Mouse (Mus musculus): ENCODE measurements at regions not wholly inside any gene's neighbourhood (a gene's known extent, or its start where the extent isn't known, plus 50 kb on each side); places are given as distances from the start of the nearest gene placed in this dataset.

DNA sequence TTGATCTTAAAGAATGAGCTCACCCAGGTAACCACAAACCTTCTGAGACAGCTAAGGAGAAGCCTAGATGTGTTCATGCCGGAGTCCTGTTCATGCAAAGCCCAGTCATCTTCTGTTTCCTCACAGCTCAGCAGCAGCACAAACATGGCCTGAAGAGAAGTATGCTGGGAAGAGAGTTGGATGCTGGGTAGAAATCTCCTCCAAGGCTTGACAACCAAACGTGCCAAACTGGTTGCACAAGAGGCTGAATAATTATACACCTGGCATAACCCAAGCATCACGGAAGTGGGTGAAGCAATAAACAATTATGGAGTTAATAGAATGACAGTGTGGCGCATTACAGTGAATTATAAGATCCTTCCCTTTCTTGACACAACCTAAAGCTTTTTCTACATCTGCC lies 404.0 kb upstream of the Acvr2a start:
- Histone ChIP-seq H3K27me3 (replicated peaks) (no peaks in the 10 kb centered on the region), H3K36me3 (no peaks in the 10 kb centered on the region), H3K4me2 (no peak overlapping the region), H3K4me1 (replicated peaks) (no peaks in the 10 kb centered on the region), H3K4me3 (no peak overlapping the region), H3K9me3 (replicated peaks) (no peaks in the 10 kb centered on the region), H3K27ac (ENCODE audit: poor library complexity, severe bottlenecking) (no peak overlapping the region), H3K9ac (no peak overlapping the region)
- WGBS: 80% methylated on average over 4 of the region's 4 CpGs
- no peak for ATAC-seq (ENCODE audit: insufficient number of reproducible peaks, low FRiP score)

DNA sequence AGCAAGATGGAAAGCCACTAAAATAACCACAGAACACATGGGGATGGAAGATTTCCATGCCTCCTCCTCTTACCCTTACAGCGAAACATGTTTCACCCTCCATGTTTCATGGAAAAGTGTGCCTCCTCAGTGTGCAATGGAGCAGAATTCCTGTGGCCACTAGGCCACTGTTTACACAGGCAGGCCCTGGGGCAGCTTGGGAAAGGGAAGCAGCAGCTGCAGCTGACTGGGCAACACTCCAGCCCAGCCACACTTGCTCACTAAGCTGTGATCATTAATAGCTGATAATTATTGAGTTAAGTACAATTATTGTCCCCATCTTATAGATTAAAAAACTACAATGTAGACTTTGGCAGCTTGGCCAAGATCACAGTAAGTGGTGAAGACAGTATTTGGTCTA lies 402.5 kb upstream of the Acvr2a start:
- Histone ChIP-seq H3K9me3 (replicated peaks) (no peaks in the 10 kb centered on the region), H3K27me3 (replicated peaks) (no peaks in the 10 kb centered on the region), H3K4me1 (replicated peaks) (no peaks in the 10 kb centered on the region), H3K36me3 (no peaks in the 10 kb centered on the region), H3K4me2 (no peak overlapping the region), H3K27ac (ENCODE audit: poor library complexity, severe bottlenecking) (no peak overlapping the region), H3K9ac (no peak overlapping the region), H3K4me3 (no peak overlapping the region)
- 91% methylated on average over 1 of the region's 1 CpGs for whole genome bisulfite sequencing
- no peak for ATAC-seq (ENCODE audit: insufficient number of reproducible peaks, low FRiP score)

DNA sequence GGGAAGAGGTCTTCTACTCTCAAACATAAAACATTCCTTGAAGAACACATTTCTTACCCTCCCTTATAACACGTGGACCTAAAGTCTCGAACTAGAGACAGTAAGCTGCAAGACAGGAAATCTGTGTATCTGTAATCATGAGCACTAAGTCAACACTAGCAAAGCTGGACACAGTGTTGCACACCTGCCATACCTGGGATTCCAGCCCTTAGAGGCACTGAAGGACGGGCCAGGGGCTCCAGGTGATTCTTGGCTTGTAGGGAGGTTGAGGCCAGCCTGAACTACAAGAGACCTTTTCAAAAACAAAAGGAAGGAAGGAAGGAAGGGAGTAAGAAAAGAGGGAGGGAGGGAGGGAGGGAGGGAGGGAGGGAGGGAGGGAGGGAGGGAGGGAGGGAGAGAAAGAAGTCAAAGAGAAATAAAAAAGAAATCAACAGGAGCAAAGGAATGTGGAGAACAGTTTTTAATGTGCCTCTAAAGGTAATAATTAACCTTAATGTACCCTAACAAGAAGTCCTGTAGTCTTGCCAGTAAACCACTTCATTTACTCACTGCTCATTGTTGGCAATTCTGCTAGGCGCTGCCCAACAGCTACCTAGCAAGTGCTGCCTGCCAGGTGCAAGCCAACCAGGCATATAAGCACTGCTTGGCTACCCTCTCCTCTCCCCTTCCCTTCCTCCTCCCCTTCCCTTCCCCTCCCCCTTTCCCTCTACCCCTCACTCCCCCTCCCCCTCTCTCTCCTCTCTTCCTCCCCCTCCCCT lies 401.0 kb upstream of the Acvr2a start:
- no peak overlapping the region for H3K4me2 ChIP-seq
- H3K4me1 ChIP-seq (replicated peaks): 0 out of 2 replicates have a peak, but pooled peaks cover 4% of the 10 kb centered on the region
- no peaks in the 10 kb centered on the region for H3K27me3 ChIP-seq (replicated peaks)
- H3K36me3 ChIP-seq: no peaks in the 10 kb centered on the region
- H3K9me3 ChIP-seq (replicated peaks): no peaks in the 10 kb centered on the region
- no peak overlapping the region for H3K4me3 ChIP-seq
- ATAC-seq (ENCODE audit: insufficient number of reproducible peaks, low FRiP score): no peak
- H3K9ac ChIP-seq: no peak overlapping the region
- no peak overlapping the region for H3K27ac ChIP-seq (ENCODE audit: poor library complexity, severe bottlenecking)
- 70% methylated on average over 4 of the region's 4 CpGs for WGBS

DNA sequence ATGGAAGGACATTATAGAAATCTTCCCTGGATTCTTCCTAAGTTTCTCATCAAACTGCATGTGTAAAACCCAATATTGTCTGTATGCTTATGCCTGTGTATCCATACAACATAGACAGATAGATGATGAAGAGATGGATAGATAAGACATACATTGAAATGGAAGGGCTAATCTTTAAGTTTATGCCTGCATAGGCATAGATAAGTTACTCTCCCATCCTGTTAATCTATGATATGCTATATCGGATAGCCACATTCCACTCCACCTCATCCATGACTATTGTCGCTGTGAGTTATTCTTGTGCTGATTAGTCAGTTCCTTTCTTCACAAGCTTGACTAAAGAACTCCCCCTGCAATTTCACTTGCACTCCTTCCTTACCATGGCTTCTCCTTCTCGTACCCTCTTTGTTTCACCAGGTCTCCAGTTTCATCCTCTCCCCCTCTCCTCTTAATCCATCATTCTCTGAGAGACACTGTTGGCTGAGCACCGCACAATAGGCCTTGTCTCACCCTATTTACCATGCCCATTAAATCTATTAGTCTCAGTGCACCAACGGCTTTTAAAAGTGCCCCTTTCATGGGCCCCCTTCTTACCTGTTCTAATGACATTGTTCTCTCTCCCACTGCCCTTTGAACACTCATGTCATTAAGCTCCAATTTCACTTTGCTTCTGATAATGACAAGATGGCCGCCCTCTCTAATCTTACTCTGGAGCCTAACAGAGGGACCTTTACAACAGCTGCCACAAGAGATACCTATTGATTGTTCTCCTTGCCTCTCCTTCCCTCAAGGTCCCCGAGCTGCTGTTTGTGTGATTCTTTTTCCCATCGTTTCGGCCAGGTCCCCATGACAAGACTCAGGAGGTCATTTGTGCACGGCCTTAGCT lies 399.1 kb upstream of the Acvr2a start:
- Histone ChIP-seq H3K4me3 (no peak overlapping the region), H3K9ac (no peak overlapping the region), H3K27ac (ENCODE audit: poor library complexity, severe bottlenecking) (no peak overlapping the region), H3K9me3 (replicated peaks) (no peaks in the 10 kb centered on the region), H3K4me1 (replicated peaks) (peaks cover 4% of the 10 kb centered on the region; the same call in 1 of the 2 replicates), H3K4me2 (no peak overlapping the region), H3K36me3 (no peaks in the 10 kb centered on the region), H3K27me3 (replicated peaks) (no peaks in the 10 kb centered on the region)
- 76% methylated on average over 10 of the region's 10 CpGs for WGBS
- ATAC-seq (ENCODE audit: insufficient number of reproducible peaks, low FRiP score): no peak

DNA sequence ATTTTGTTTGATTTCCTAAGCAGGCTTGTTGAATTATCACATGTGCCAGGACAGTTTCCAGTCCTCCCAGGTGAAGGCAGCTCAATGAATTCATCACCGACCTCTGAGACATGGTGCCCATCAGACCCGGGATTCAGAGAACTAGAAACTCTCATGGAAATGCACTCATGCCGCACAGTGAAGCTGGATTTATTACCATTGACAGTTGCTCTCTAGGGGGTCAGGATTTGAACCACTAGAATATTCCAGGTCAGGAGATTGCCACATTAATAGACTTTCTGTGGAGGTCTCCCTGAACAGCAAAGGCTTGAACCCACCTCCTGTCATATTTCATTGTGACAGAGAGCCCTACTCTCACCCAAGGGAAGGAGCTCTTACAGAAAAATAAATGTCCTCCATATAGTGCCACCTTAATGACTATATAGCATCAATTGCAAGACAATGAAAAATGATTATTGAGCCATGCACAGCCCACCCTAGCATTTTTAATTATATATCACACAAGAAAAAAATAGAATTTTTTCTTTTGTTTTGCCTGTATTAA lies 397.6 kb upstream of the Acvr2a start:
- H3K27ac ChIP-seq (ENCODE audit: poor library complexity, severe bottlenecking): no peak overlapping the region
- H3K4me2 ChIP-seq: no peak overlapping the region
- ATAC-seq (ENCODE audit: insufficient number of reproducible peaks, low FRiP score): no peak
- no peak overlapping the region for H3K4me3 ChIP-seq
- no peaks in the 10 kb centered on the region for H3K27me3 ChIP-seq (replicated peaks)
- H3K4me1 ChIP-seq (replicated peaks): peaks cover 4% of the 10 kb centered on the region; the same call in 1 of the 2 replicates
- H3K9me3 ChIP-seq (replicated peaks): no peaks in the 10 kb centered on the region
- WGBS: 87% methylated on average over 3 of the region's 3 CpGs
- H3K36me3 ChIP-seq: no peaks in the 10 kb centered on the region
- H3K9ac ChIP-seq: no peak overlapping the region

DNA sequence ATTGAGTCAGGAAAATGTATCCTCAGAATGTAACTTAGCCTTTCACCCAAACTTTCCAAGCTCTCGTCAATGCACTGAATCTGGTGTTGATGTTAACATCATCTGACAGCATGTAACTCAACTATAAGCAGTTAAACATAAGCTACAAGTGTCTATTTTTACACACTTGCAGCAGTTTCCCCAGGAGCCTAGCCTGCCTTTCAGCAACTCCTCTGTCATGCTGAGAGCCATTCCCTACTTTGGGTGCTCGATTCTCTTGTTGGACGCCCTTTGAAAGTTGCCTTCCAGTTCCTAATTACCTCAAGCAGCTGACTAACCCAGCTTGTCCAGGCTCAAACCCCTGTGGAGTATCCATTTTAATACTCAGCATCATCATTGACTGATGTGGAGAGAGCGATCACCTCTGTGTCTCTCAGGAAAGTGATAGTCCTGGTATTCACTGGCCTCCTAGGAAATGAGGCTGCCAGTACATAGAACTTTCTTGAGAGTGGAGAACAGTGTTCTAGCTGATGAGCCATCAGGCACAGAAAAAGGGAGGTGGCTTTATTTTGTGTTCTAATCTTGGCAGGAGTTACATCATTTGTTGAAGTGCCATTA lies 396.8 kb upstream of the Acvr2a start:
- peak; percentile 42; the same call in 1 of the 2 replicates for ATAC-seq (ENCODE audit: insufficient number of reproducible peaks, low FRiP score)
- H3K9ac ChIP-seq: no peak overlapping the region
- WGBS: 41% methylated on average over 4 of the region's 4 CpGs
- H3K36me3 ChIP-seq: no peaks in the 10 kb centered on the region
- peaks cover 4% of the 10 kb centered on the region; the same call in 1 of the 2 replicates for H3K4me1 ChIP-seq (replicated peaks)
- H3K4me2 ChIP-seq: no peak overlapping the region
- peak overlapping the region; percentile 78 for H3K27ac ChIP-seq (ENCODE audit: poor library complexity, severe bottlenecking)
- no peaks in the 10 kb centered on the region for H3K27me3 ChIP-seq (replicated peaks)
- no peaks in the 10 kb centered on the region for H3K9me3 ChIP-seq (replicated peaks)
- H3K4me3 ChIP-seq: no peak overlapping the region

DNA sequence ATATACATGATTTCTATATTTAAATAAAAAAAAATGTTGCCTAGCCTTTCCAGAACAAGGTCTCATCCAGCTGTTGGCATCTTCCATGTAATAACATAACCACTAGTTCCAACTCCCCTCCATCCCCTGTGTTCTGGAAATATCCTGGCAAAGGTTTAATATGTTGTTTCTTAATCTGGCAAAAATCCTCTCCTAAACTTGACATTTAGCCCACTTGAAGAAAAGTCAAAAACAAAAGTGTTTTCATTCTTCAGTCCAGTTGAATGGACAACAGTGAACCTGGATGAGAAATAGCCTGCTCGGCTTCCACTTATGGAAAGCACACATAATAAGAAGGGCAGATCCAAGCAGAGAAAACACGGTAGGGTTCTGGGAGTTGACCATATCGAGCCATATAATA lies 393.1 kb upstream of the Acvr2a start:
- no peaks in the 10 kb centered on the region for H3K36me3 ChIP-seq
- H3K4me3 ChIP-seq: no peak overlapping the region
- H3K27me3 ChIP-seq (replicated peaks): no peaks in the 10 kb centered on the region
- no peak overlapping the region for H3K4me2 ChIP-seq
- H3K9ac ChIP-seq: no peak overlapping the region
- no peak overlapping the region for H3K27ac ChIP-seq (ENCODE audit: poor library complexity, severe bottlenecking)
- 86% methylated on average over 3 of the region's 3 CpGs for WGBS
- H3K4me1 ChIP-seq (replicated peaks): peaks cover 19% of the 10 kb centered on the region
- no peaks in the 10 kb centered on the region for H3K9me3 ChIP-seq (replicated peaks)
- ATAC-seq (ENCODE audit: insufficient number of reproducible peaks, low FRiP score): no peak

DNA sequence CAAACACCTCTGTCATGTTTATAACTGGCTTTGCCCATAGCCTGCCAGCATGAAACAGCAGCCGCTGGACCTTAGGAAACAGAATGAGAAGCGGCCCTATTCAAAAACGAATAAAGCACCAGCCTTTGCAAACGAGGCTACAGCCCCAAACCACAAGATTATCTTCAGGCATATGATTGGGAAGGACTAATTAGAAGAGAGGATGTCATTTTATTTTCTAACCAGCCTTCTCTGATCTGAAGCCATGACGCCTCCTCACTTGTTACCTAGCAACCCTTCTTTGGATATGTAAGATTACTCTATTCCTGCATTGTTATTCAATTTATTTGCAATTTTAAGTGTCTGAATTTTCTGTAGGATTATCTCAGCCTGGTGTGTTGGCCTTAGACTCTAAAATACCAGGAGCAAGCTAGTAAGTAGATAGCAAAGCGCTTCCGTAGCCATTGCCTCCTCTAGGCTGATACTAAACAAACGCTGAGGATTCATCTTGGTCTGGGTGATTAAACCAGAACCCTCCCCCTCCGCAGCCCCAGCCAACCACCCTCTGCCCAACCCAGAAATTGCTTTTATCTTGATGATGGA lies 390.0 kb upstream of the Acvr2a start:
- no peaks in the 10 kb centered on the region for H3K9me3 ChIP-seq (replicated peaks)
- WGBS: 38% methylated on average over 9 of the region's 9 CpGs
- H3K4me1 ChIP-seq (replicated peaks): peaks cover 15% of the 10 kb centered on the region
- H3K9ac ChIP-seq: no peak overlapping the region
- no peak overlapping the region for H3K4me2 ChIP-seq
- H3K27ac ChIP-seq (ENCODE audit: poor library complexity, severe bottlenecking): no peak overlapping the region
- no peaks in the 10 kb centered on the region for H3K36me3 ChIP-seq
- H3K27me3 ChIP-seq (replicated peaks): no peaks in the 10 kb centered on the region
- ATAC-seq (ENCODE audit: insufficient number of reproducible peaks, low FRiP score): no peak
- H3K4me3 ChIP-seq: no peak overlapping the region

DNA sequence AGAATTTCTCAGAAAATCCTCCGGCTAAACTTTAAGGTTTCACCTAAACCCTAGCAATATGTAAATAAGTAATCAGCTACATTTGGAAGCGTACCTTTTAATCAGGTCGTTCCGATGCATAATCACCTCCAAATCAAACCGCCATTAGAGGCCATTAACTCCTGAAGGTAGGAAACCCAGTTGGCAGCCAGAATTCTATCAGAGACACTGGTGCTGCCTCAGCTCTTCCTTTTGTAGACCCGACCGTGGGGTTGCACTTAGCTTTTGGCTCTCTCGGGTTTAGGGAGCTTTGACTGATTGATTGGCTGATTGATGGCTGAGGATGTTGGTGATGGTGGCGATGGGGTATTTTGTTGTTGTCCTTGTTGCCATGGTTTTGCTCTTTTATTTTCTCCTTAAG lies 389.3 kb upstream of the Acvr2a start:
- no peak overlapping the region for H3K27ac ChIP-seq (ENCODE audit: poor library complexity, severe bottlenecking)
- 39% methylated on average over 9 of the region's 9 CpGs for whole genome bisulfite sequencing
- no peak for ATAC-seq (ENCODE audit: insufficient number of reproducible peaks, low FRiP score)

DNA sequence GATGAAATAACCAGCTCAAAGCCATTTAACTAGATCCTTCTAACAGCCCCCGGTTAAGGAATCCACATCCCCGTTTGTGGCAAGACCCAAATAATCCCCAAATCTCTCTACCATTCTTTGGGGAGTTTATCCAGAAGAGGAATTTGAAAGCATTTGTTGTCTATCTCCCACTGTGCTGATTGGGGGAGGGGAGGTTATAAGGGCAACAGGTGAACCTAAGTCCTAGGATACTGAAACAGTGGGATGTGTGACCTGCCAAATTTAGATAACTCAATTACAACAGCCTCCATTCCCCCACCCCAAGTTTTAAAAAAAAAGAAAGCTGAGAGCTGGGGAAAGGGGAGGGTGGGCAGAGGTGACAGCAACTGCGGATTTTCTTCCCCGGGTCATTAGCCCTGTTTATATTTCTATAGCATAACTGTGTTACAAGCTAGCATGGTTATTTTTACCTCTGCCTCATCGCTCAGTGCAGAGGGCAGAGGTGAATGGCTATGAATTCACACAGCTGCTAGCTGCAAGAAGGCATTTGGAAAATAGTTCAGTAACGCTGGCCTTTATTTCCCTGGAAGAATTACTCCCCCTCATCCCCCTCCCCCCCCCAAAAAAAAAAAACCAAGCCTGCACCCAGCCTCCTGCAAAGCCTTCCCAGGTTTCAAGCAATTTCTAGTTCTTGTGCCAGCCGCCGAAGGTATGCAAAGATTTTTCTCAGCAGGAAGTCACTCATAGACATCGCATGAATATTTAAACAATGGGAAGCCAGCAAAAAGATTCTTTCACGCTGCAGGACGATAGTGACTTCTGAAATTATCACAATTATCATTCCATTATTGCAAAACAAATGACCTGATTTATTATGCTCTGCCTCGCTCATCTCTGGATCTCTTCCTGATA lies 388.5 kb upstream of the Acvr2a start:
- no peak overlapping the region for H3K4me3 ChIP-seq
- no peaks in the 10 kb centered on the region for H3K9me3 ChIP-seq (replicated peaks)
- no peak overlapping the region; the same call in 1 of the 2 replicates for H3K4me2 ChIP-seq
- no peaks in the 10 kb centered on the region for H3K27me3 ChIP-seq (replicated peaks)
- no peaks in the 10 kb centered on the region for H3K36me3 ChIP-seq
- no peak overlapping the region for H3K9ac ChIP-seq
- 24% methylated on average over 12 of the region's 12 CpGs for WGBS
- peaks cover 15% of the 10 kb centered on the region for H3K4me1 ChIP-seq (replicated peaks)
- ATAC-seq (ENCODE audit: insufficient number of reproducible peaks, low FRiP score): no peak
- no peak overlapping the region for H3K27ac ChIP-seq (ENCODE audit: poor library complexity, severe bottlenecking)

More for the DNA sequence above, 389.3 kb upstream of the Acvr2a start:
- H3K36me3 ChIP-seq: no peaks in the 10 kb centered on the region
- H3K9ac ChIP-seq: no peak overlapping the region
- H3K9me3 ChIP-seq (replicated peaks): no peaks in the 10 kb centered on the region
- no peak overlapping the region for H3K4me3 ChIP-seq
- no peaks in the 10 kb centered on the region for H3K27me3 ChIP-seq (replicated peaks)
- H3K4me2 ChIP-seq: no peak overlapping the region
- H3K4me1 ChIP-seq (replicated peaks): peaks cover 15% of the 10 kb centered on the region

All from heart, embryonic 12.5 days (tissue).